Mouse (Mus musculus): ENCODE results near the gene Pnpla5. TPM values are rescaled to one million over a fixed set of nuclear protein-coding genes. Genes with fewer than 3 reads are reported as not detected.
"Not testable (repeated sequence)": the region's sequence is repeated elsewhere in the genome, so short reads cannot be mapped to it uniquely, and the experiment has no call there.

Gene Pnpla5
- total RNA-seq, 2 experiments from 2014 or later: not detected

DNA sequence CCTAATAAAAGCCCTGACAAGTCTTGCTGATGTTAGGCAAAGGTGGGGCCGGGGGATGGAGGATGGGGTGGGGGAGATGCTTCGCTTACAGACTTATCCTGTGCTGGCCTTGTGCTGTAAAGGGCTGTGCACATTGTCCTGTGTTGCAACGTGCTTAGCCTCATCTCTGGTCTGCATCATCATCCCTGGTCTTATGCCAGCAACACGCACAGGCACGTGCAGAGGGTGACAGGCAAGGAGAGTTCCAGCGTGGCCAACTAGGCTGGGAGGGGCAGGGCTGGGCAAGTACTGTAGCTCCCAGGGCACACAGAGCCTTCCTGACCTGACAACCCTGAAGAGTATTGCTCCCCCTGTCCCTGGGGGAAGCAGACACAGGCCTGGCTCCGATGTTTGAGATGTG is 1.9 kb downstream of the Pnpla5 start:
- DNase-seq (ENCODE audit: extremely low spot score in 1 of 2, low spot score in 1 of 2): no peak

DNA sequence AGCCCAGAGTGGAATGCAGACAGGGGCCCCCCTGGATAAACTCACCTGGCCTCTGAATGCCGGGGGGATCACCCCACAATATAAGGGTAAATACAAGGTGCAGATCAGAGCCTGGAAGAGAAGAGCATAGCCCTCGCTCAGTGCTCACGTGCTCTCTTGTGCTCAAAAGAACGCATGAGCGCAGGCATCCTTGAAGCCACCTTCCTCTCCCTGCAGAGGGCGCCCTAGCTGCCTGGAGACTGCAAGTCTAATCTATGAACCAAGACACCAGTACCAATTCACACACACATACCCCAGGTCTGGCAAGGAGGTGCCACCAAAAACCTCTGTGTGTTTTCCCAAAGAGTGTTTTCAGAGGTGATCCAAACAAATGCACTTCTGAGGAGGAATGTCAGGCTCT is 2.4 kb downstream of the Pnpla5 start:
- peak in 1 of 2 experiments; percentile 40 for DNase-seq (ENCODE audit: extremely low spot score in 1 of 2, low spot score in 1 of 2)

DNA sequence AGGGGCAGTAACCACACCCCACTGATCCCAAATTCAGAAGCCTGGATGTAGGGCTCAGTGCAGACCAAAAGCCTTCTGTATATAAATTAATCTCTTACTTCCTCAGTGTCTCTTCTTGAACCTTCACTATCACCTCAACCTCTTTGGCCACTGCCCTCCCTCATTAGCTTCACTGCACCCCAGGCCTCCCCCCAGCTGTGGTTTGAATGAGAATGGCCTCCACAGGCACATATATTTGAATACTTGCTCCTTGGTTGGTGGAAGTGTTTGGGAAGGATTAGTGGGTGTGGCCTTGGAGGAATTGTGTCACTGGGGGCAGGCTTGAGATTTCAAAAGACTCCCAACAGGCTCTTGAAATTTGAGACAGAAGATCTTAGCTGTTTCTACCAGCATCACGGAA is 6.5 kb downstream of the Pnpla5 start:
- no peak for DNase-seq (ENCODE audit: extremely low spot score in 1 of 2, low spot score in 1 of 2)

DNA sequence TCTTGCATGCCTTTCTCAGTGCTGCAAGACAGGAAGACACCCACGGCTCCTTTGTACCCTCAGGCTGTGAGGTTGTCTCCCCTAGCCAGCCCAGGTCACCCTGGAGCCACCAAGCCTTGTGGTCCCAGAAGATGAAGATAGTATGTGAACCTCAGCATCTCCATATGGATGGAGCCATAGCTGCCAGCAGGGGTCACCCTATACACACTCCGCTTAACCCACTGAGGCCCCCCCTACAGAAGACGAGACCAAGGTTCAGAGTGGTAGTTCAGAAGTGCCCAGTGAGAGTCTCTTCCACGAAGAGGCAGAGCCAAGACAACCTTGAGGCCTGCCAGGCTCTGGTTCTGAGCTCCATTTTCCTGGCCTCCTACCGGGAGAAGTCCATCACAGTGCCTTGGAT is 7.2 kb downstream of the Pnpla5 start:
- no peak for DNase-seq (ENCODE audit: extremely low spot score in 1 of 2, low spot score in 1 of 2)

DNA sequence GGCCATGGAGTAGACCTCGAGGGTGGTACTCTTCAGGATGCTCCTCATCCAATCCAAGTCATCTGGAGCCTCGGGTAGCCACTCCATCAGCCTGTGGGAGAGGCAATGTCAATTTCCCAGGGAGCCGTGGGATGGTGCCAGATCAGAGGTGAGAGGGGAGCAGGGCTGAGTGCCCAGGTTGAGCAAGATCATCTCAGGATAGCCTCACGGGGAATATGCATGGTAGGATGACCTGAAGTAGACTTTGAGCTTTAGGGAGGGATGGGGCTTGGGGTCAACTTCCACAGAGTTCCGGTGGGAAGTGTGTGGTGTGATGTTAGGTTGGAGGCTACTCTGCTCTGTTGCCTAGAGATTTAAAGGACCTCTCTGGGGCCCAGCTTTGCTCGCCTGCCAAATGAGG is 9.1 kb downstream of the Pnpla5 start:
- no peak for DNase-seq (ENCODE audit: extremely low spot score in 1 of 2, low spot score in 1 of 2)

DNA sequence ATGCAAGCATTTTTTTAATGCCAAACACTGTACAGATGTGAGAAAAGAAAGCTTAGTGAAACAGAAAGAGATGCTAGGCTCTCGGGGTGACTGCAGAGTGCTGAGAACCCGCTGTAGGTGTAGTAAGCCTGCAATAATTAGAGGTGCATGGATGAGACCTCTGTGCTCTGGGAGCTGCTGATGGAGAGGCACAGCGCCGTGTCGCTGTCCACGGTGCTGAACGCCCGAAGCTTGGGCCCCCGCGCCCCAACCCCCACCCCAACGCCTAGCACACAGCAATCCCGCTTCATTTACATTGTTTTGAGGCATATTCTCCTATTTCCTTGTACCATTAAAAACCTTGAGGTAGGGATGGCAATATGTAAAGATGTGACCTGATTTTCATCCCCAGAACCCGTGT is 14.1 kb downstream of the Pnpla5 start:
- DNase-seq (ENCODE audit: extremely low spot score in 1 of 2, low spot score in 1 of 2): no peak

DNA sequence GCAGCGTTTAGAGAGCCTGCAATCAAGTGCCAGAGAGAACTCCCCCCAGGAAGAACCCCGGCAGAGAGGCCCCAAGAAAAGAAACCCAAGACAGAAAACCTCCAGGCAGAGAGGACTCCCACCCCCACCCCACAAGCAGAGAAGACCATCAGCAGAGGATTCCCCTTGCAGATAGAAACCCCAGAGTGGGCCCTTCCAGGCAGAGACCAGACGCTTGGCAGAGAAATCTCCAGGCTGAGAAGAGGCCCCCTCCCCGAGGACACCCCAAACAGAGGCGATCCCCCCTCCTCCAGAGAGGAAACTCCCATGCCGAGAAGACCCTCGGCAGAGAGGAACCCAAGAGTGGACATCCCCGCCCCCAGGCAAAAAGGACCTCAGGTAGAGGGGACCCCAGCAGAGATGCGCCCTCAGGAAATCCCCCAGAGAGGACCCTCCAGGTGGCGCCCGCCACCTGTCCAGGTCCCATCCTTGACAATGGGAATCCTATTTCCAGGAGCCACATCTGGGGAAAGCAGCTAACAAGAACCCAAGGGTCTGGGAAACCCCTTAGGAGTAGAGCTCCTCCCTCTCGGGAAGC is 17.0 kb downstream of the Pnpla5 start:
- no peak for DNase-seq (ENCODE audit: extremely low spot score in 1 of 2, low spot score in 1 of 2)

DNA sequence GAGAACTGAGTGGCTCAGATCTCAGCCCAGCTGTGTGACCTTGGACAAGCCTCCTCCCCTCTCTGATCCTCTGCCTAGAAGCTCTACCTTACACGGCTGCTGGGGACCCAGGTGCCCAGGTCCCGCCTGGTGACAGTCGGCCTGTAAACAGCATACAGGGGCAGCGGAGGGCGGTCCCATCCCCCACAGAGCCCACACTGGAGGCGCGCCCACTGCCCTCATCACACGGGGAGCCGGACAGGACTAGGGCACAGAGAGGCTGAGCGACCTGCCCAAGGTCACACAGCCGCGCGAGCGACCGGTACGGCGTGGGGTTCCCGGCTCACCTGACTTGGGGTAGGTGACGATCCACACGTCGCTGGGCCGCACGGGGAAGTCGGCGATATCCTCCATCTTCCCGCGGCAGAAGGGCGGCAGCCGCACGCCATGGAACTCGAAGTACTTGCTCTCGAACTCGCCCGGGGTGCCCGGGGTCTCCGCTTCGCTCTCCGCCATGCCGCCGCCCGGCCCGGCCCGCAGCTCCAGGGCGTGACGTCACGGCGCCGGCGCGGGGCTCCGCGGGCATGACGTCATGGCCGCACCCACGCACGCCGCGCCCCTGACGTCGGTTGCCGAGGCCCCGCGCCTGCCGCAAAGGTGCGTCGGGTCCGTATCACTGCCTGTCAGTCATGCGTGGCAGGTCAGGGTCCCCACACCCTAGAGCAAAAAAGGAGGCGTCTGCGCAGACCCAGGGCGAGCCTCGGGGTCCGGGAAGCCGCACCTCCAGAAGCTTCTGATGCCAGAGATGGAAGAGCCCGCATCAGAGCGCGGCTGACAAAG is 17.7 kb downstream of the Pnpla5 start, which contains the start of gene Sult4a1:
Gene Sult4a1 (minus strand): TSS at position 650 of the 819 bp plus-strand sequence.
- DNase-seq (ENCODE audit: extremely low spot score in 1 of 2, low spot score in 1 of 2): peak; percentile 57 to 73

DNA sequence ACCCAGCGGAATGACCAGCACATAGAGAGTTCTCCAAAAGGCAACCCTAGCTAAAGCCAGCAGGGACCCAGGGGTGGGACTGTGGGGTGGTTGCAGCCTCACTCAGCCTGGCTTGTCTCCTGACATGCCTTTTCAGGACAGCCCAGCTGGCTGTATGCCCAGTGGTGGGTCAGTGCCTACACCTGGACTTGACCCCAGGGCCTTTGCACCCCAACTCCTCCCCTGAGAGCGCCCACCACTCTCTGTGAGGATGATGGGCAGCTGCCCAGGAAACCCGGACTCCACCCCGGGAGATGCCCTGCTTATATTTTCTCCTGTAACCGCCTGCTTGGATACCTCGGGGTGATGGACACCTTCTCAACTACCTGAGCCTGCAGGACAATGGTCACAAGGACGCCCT is 18.3 kb downstream of the Pnpla5 start:
- no peak for DNase-seq (ENCODE audit: extremely low spot score in 1 of 2, low spot score in 1 of 2)

DNA sequence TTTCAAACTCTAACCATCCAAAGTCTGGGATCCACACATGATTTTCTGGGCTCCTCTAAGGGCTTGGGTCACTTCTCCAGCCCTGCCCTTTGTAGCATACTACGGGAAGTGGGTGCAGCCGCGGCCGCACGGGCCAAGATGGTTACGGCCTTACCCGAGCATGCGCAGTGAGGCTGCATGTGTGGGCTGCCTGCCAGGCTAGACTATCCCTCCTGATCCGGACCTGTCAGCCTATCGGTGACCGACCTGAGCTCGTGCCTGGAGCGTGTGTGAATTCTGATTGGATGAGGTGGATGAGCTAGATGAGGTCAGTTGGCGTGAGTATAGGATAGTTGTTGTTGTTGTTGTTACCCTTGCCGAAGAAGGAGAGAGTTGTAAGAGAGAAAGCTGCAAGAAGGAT is 25.4 kb downstream of the Pnpla5 start:
- not testable (repeated sequence) for DNase-seq (ENCODE audit: extremely low spot score in 1 of 2, low spot score in 1 of 2)

DNA sequence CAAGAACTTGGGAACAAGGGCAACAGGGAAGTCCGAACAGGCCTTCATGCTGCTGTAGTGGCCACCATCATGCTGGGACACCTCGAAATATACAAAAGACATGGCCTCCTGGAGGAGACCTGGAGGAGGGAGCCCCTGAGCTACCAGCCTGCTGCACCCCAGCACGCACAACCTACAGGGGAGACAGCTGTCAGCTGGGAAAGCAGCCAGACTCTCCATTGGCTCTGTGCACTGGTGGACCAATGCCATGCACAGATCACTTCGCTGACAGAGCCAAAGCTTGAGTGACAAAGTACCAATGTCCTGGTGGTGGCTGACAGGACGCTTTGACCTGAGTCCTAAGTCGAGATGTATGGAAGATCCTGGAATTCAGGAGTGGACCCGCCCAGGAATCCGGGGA is 26.9 kb downstream of the Pnpla5 start:
- DNase-seq (ENCODE audit: extremely low spot score in 1 of 2, low spot score in 1 of 2): no peak

DNA sequence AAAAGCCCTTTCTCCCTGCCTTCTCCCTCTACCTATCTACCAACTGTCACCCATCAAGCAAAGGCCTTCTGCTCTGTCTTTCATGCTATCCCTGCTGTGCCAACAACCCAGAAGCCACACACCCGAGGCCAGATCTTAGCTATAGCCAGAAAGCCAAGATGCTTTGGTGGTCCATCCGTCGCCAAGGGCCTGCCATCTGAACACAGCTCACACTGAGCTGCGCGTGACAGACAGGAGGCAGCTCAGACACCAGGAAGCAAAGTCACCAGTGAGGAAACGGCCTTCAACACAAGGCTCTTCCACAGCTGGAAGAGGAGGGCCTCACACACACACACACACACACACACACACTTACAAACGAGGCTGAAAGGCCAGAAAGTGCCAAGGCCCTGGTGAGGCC is 28.1 kb downstream of the Pnpla5 start:
- DNase-seq (ENCODE audit: extremely low spot score in 1 of 2, low spot score in 1 of 2): no peak

DNA sequence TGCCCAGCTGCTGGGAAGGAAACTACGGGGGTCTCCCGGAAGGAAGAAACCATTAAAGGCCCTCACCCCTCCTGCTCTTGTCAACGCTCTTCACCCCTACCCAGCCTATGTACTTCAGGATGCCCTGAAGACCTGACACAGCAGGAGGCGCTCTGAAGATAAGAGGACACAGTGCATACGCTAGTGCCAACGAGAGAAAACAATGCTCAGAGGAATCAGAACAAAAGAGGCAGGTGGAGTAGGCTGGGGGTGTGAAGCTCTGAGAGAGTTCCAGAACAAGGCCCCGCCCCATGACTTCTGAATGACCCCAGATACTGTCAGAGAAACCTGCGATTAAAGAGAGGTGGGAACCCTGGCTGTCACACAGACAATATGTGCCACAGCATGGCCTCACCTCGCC is 36.2 kb downstream of the Pnpla5 start:
- no peak for DNase-seq (ENCODE audit: extremely low spot score in 1 of 2, low spot score in 1 of 2)

DNA sequence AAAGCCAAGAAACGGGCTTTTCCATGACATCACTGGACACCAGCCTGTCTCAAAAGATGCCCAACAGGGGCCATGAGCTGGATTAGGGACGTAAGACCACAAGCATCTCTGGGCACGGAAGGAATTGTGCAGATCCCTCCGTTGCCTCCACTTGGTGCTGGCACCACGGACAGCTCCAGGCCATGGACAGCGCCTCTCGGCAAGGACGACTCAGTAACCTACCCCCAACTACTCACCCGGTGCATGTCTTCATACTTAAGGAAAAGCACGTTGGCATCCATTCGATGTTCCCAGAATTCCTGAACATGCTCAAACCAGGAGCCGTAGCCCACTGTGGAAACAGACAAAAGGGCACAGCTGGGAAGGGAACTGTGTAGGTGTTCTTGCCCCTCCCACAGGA is 36.6 kb downstream of the Pnpla5 start:
- DNase-seq (ENCODE audit: extremely low spot score in 1 of 2, low spot score in 1 of 2): no peak

DNA sequence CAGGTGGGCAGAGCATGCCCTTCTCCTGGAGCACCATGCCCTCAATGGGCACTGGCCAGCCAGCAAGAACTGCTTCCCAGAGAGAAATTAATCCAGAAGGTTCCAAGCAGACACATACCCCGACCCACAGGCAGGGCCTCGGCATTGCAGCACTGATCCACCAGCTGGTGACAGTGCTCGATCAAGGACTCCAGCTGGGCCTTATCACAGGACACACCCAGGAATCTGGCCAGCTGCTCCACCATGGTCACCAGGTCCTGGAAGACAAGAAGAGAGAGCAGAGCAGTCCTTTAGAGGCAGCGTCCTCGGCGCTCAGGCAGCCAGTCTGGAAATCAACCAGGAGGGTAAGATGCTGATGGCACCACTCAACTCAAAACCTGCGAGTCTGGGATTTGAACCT is 42.9 kb downstream of the Pnpla5 start:
- DNase-seq (ENCODE audit: extremely low spot score in 1 of 2, low spot score in 1 of 2): no peak

DNA sequence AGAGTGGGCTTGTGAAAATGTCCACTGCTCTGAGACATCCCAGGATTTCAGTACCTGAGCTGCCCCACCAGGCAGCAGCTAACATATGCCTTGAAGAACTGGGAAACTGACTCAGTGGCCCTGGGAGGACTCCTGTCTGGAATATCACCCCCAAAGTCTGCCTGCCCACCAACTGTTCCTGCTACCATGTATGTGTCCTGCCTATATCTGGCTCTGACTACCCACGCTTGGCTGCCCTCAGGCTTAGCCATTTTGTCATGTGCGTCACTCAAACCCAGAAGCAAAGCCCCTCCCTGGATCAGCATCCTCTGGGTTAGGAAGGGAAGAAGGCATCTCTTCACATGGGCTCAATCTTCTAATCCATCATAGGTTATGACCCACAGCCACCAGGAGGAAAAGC is 43.5 kb downstream of the Pnpla5 start:
- DNase-seq (ENCODE audit: extremely low spot score in 1 of 2, low spot score in 1 of 2): no peak

DNA sequence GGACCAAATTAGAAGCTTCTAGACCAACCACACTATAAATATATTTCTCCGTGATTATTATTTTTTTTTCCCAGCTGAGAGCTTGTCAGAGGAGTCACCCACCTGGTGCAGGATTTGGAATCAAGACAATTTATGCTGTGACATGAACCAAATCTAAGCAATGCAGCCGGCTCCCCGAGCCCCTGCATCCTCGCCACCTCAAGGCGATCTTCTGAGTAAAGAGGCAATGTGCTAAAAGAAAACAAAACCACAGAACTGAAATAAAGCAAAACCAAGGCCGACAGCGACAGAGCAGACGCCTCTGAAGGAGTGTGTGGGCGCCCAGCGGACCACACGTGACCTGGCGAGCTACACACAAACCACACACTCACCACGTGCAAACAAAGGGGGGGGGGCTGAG is 44.3 kb downstream of the Pnpla5 start:
- DNase-seq (ENCODE audit: extremely low spot score in 1 of 2, low spot score in 1 of 2): no peak

DNA sequence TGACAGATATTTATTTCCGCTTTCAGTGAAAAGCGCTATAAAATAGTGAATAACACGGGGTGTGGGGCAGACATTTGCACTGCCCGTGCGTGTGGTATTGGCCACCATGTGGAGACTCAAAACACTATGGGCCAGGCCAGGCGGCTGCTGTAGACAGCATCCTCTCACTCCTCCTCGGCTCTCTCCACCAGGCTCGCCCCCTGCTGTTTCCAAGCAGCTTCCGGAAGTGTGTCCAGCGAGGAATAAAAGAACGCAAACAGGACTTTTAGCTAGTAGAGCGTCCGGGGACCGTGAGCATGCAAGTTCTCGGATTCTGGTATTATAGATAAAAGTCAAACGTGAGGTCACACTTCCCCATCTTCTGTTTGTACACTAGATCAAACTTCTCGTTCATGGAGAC is 45.8 kb downstream of the Pnpla5 start:
- no peak for DNase-seq (ENCODE audit: extremely low spot score in 1 of 2, low spot score in 1 of 2)

DNA sequence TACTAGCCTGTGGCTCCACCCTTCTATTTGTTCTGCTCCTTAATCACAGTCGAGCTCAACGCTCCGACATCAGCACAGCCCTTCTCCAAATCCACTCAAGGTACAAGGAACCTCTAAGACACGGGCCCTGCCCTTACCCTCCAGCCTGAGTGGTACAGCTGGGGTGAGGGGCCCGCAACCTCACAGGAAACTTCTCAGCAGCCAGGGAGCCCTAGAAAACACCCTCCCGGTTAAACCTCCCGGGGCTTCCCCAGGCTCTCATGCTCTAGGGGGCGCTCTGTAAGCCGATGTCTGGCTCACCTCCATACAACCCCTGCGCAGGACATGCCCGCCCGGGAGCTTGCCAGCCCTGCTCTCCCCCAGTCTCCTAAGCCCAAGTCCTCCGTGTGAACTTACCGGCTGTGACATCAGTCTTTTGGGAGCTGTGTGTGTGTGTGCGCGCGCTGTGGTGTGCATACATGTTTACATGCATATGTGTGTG is 48.2 kb downstream of the Pnpla5 start:
- peak in 1 of 2 experiments; percentile 55 for DNase-seq (ENCODE audit: extremely low spot score in 1 of 2, low spot score in 1 of 2)

DNA sequence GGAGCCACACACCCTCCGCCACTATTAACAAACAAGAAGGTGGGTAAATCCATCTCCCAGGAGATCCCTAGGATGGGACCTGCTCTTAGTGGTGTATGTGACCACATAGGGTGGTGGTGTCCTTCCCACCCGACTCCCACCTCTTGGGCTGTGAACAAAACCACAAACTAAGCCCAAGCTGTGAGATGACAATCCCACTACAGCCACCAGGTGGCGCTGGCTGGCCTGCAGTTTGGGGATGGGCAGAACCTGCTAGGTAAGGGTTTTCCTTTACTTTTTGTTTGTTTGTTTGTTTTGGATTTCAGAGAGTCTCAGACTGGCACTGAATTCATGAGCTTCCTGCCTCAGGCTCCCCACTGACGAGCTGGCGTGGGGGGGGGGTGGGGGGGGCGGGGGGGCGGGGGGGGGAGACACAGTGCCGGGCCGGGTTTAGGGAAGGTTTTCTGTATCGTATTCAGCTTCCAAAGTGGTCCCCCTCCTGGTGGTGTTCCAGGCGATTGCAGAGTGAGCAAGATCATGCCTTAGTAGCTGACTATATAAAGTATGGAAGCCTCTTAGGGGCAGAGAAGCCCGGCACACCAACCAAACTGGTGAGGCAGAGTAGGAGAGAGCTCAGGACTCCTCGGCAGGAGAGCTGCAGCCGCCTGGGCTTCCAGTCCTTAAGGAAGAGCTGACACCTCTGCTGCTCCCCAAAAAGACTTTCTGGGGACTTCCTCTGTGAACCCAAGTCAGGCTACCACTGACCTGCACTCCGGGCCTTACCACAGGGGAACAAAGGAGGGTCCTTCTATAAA is 48.9 kb downstream of the Pnpla5 start:
- peak; percentile 74 to 86 for DNase-seq (ENCODE audit: extremely low spot score in 1 of 2, low spot score in 1 of 2)

DNA sequence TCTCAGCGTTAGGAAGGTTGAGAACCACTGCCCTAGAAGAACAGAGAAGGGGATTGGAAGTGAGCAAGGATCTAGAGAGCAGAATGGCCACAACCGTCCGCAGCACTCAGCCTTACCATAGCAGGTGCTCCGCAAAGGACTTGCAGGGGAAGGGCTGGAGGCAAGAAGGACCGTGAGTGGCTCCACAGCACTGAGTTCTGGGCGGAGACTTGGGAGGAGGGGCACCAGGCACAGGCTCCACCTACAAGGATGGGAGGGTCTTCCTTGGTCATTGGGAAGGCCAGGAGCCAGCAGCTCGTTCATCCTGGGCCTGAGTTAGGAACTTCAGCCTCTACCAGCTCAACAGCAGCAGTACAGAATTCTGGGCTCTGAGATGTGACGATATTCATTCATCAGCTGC is 49.9 kb downstream of the Pnpla5 start:
- DNase-seq (ENCODE audit: extremely low spot score in 1 of 2, low spot score in 1 of 2): no peak
